Mouse (Mus musculus): ENCODE data around the gene Syngap1.

Syngap1 gene

DNA sequence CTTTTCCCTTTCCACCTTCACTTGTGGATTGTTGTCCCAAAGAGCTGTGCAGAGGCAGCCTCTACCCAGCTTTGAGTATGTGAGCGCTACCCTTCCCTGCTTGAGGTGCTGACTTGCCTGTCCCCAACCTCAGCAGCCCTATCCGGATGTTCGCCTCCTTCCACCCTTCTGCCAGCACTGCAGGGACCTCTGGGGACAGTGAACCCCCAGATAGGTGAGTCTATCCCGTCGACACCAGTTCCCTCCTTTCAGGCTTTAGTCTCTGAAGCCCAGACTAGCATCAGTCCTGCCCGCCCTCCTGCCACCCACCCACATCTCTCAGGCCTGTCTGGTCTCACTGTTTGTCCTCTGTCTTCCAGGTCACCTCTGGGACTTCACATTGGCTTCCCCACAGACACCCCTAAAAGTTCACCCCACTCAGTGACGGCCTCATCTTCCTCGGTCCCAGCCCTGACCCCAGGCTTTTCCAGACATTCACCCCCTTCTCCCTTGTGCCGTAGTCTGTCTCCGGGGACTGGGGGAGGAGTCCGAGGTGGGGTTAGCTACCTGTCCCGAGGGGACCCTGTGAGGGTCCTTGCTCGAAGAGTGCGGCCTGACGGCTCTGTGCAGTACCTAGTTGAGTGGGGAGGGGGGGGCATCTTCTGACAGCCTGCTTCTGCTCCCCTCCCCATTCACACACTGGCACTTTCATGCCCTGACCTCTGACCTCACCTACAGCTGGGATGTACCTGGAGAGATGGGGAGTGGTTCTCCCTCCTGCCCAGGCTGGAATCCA, 3.9 kb upstream of the Syngap1 start:
- no peak for DNase-seq

GRCm38 (mm10) chr17:26937883-26938695, 3.0 kb upstream of the Syngap1 start:
- no peak for DNase-seq

GRCm38 (mm10) chr17:26938731-26939130, 2.3 kb upstream of the Syngap1 start:
- no peak for DNase-seq

DNA sequence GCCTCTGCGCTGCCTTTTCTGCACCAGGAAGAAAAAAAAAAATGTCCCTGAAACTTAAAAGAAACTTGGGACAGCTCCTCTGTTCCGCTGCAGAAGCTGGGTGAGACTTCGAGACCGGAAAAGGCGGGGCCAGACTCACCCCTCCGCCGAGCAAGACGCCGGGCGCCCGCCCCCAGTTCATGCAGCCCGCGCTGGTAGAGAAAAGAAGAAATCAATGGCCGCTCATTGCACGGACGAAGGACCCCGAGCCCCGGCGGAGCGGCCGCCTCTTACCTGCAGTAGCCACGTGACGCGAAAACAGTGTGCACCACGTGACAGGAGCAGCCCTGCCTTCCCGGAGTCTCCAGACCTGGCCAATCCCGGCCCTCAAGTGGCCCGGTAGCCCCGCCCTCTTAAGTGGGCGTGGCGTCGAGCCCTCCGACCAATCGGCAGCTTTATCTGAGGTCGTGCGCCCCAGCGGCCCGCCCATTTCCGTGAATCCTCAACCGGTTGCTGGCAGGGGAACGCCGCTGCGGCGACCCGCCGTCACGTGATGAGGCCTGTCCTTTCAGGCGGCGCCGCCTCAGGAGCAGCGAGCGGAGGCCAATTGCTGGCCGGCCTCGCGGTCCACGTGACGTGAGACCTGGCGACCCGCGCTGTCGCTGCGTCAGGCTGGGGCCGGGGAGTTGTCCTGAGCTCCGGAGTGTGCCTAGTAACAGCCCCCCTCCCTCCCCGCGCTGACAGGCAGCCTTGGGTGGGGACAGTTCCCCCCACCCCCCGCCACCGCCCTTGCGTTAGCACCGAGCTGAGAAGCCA, 1.7 kb upstream of the Syngap1 start, which contains the start of gene Cuta:
Cuta (minus strand) TSS at position 392 of the 795 bp plus-strand sequence.
- DNase-seq: peak; percentile 100

- no peak for DNase-seq
Measured at GRCm38 (mm10) chr17:26939973-26940300, 1.1 kb upstream of the Syngap1 start.

DNA sequence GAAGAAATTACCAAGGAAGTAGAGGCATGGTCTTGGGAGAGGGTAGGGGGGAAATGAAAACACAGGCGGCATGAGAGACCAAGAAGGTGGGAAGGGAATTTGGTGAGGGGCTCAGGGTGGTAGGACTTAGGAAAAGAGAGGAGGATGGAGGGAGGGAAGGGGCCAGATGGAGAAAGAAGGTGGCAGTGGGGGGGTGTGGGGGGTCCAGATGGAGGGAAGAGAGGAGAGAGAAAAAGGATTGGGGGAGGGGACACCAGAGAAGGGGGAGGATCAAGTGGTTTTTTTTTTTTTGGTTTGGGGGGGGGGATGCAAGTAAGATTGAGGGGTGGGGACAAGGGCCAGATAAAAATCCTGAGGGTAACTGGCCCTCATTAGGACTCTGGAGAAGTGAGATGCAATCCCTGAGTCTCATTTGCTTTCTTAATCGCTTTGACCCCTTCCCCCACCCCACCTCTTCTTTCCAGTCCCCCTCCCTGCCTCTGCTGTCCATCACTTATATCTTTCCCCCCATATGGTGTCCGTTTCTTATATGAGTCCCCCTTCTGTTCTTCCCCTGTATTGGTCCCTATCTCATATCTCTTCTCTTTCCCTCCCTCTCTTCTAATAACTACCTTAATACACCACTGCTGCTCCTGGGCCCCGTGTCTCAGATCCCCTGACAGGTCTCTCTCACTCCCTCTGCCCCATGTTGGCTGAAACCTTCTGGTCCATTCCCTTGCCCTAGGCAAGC, 953 bp downstream of the Syngap1 start:
- DNase-seq: no peak

GRCm38 (mm10) chr17:26945824-26946495, 4.9 kb downstream of the Syngap1 start:
- no peak for DNase-seq

GRCm38 (mm10) chr17:26946567-26946966, 5.5 kb downstream of the Syngap1 start:
- peak; percentile 79 to 85 for DNase-seq

DNA sequence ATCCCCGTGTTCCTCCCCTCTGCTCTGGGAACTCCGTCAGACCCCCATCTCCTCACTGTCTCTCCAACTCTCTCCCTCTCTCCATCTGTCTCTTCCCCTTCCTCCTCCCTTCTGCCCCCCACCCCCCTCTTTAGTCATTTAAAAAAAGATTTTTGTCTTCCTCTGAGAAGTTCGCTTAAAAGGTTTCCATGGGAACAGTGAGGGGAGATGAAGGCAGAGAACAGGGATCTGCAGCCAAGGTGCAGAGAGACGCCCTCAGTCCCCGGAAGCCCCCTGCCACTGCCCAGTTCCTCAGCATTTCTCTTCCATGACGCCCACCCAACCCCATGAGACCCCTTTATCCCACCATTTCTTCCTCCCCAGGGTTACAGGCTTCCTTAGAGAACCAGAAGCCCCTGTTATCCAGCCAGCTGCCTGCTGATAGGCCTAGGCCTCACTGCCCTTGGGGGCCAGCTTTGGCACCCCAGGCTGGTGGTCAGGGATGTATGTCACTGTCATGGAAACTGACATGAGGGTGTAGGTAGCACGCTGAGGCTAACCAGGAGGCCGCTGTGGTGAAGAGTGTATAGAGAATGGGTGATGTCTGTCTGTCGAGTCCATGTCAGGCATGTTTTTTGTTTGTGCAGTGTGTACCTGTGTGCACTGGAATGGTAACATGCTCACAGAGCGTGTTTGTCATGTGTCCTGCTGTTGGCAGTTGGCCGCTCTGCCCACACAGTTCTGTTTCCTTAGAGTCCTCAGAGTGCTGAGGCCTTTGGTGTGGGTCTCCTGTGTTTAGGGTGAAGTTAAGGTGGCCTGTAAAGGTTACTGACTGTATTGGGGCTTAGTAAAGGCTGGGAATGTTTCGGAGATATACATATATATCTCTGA, 6.4 kb downstream of the Syngap1 start:
- DNase-seq: no peak

DNA sequence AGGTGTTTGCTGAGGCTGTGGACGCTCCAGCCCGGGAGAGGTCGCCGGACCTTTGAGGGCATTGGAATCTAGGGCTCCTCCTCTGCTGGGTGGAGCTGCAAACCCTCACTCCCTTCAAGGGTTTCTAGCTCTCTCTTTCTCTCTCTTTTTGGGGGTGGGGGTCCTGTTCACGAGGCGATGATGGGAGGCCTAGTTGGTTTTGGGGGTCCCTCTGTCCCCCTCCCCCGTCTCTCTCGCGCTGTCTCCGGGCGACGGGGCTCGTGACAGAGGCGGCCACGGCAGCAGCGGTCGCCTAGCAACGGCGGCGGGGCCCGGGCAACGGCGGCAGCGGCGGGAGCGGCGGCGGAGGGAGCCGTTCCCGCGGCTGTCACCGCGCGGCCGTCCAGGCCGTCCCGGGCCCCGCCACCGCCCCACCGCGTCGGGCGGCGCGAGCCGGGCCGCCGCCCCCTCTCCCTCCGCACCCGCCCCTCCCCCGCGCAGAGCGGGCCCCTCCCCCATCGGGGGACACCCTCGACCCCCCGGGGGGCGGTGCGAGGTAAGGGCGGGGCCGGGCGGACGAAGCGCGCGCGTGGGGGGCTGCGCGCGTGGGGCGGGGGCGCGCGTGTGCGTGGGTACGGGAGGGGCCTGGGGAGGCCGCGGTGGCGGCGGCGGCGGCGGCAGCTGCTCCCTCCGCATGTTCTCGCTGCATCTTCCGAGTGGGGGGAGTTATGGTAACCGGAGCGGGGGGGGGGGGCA, 7.4 kb downstream of the Syngap1 start:
- peak; percentile 54 to 56 for DNase-seq

- DNase-seq: no peak
Measured at GRCm38 (mm10) chr17:26949051-26949577, 8.1 kb downstream of the Syngap1 start.

DNA sequence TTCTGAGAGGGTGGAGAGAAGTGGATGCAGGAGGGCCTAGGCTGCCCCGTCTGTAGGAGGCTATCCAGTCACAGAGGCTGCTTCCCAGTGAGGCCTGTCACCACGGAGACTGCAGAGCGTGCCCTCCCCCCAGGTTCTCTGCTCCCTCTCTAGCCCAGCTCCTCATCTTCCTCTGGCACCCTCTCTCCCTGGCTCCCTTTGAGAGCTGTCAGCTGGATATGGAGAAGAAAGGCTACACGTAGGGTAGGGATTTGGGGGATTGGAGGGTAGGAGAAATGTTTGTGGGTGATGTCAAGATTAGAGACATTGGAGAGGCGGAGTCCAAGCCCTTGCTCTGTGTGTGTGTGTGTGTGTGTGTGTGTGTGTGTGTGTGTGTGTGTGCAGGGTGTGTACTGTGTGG, 8.8 kb downstream of the Syngap1 start:
- DNase-seq: no peak

- DNase-seq: no peak
Measured at GRCm38 (mm10) chr17:26950560-26951288, 9.7 kb downstream of the Syngap1 start.

DNA sequence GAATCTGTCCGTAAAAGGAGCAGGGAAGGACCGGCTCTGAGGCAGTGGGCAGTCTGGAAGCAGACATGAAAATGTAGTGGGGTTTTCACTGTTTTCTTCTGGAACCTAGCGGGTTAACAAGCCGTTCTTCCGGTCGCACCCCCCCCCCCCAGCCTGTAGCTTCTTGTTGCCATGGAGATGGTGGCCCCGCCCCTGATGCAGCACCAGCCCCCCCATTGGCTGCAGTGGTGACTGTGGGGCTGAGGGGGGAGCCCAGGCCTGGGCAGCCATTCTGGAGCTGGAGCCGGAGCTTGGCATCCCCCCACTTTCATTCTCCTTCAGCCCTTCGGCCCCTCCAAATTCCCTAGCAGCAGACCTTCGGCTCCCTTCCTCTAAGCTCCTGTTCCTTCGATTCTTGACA, 10.4 kb downstream of the Syngap1 start:
- peak; percentile 58 to 65 for DNase-seq

DNA sequence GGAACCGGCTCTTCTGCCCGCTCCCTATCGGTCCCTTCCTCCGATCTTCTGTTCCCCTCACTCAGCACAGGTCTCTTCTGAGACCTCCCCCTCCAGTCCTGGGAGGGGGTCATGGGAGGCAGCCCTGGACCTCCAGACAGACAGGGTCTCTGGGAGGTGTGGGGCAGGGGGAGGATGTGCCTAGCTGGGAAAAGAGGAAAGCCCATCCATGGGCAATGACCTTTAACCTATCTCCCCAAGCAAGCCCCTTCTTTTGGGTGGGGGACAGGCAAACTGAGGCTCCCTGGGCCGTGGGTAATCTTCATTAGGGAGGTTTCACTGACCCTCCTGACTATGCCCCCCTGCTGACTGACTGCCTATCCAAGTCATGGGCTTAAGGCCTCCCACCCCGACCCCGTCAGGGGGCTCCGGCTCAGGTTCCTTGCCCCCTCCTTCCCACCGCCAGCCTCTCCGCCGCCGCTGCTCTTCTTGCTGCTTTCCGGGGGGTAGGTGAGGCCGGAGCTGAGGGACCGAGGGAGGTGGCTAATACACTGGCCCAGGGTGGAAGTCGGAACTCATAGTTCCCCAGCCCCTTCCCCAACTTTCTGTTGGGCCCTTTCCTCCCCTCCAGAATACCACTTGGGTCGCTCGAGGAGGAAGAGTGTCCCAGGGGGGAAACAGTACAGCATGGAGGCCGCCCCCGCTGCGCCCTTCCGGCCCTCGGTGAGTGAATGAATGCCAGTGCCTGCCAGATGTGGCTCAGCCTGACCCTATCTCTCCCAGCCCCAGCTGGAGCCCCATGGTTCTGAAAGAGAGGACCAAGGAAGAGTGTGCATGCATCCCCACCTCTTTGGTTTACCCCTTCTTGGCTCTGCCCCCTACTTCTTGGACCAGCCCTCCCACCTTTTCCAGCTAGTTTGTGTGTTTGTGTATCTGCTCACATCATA, 11.2 kb downstream of the Syngap1 start:
- DNase-seq: no peak

- no peak for DNase-seq
Measured at GRCm38 (mm10) chr17:26953201-26953600, 12.1 kb downstream of the Syngap1 start.

DNA sequence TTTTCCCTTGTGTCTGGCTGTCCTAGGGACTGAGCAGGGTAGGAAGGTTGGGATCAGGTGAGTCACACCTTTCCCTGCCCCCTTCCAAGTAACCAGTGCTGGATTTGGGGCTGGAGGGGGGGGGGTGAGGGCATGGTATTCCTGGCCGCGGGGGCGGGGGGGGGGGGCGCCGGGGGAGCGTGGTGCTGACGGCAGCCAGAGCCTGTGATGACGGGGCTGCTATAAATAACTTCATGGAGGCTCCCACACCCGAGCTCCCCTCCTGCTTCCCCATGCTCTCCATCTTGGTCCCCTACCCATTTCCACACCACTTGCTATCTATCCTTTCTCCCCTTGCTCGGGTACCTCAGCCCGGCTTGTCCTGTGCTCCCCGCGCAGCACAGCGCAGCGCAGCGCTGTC, 12.7 kb downstream of the Syngap1 start:
- DNase-seq: no peak

DNA sequence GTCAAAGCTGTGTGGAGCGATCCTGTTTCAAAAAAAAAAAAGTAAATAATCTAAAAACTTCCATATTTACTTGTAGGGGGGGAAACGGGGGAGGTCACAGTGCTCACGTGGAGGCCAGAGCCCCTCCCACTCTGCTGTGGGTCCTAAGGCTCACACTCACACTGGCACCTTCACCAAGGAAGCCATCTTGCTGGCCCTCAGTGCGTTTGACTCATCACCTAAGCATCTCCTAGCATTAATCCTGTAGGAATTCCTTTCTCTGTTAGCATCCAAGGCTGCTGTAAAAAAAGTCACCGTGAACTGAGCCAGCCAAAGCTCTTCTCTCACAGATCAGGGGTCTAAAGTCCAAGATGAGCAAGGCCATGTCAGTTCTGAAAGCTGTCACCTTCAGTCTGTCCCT, 15.3 kb downstream of the Syngap1 start:
- no peak for DNase-seq
